Mouse (Mus musculus) neural tube, embryonic 14.5 days (tissue): Measurements from ENCODE around the gene Krtap4-16. TPM values are rescaled to one million over a fixed set of nuclear protein-coding genes. Genes with fewer than 3 reads are reported as not detected.
"Not testable (repeated sequence)": the region's sequence is repeated elsewhere in the genome, so short reads cannot be mapped to it uniquely, and the experiment has no call there.

Source experiments
- ATAC-seq: fragments of 200-750 bp; cut with Nextera tagmentation; 2 replicates; pipeline ENCODE4 v1.8.0; 2017; ENCODE audit warnings: low read depth, mild to moderate bottlenecking, moderate TSS enrichment, moderate library complexity
- H3K27ac ChIP-seq: fragments of 300-500 bp; sonication (generic); 2 replicates; pipeline ENCODE4 v1.5.1; 2014; ENCODE audit warnings: low read depth, mild to moderate bottlenecking, control low read depth, low read length, moderate library complexity, mixed read lengths
- H3K27me3 ChIP-seq: fragments of 300-500 bp; sonication (generic); 2 replicates; pipeline ENCODE4 v1.6.1; 2014; ENCODE audit warnings: low read length; ENCODE audit not compliant: control insufficient read depth, insufficient read depth
- H3K36me3 ChIP-seq: fragments of 300-500 bp; sonication (generic); 2 replicates; pipeline ENCODE4 v1.6.1; 2014; ENCODE audit warnings: low read length, mixed read lengths; ENCODE audit not compliant: control insufficient read depth, insufficient read depth
- H3K4me1 ChIP-seq: fragments of 300-500 bp; sonication (generic); 2 replicates; pipeline ENCODE4 v1.6.1; 2014; ENCODE audit warnings: low read length; ENCODE audit not compliant: control insufficient read depth, insufficient read depth
- H3K4me2 ChIP-seq: fragments of 300-500 bp; sonication (generic); 2 replicates; pipeline ENCODE4 v1.6.1; 2014; ENCODE audit warnings: mild to moderate bottlenecking, low read depth, low read length, control low read depth
- H3K4me3 ChIP-seq: fragments of 300-500 bp; sonication (generic); 2 replicates; pipeline ENCODE4 v1.5.1; 2014; ENCODE audit warnings: low read depth, low read length, control low read depth, mixed read lengths
- H3K9ac ChIP-seq: fragments of 300-500 bp; sonication (generic); replicated peaks from 2 replicates; pipeline ENCODE4 v1.6.1; 2014; ENCODE audit warnings: low read depth, mild to moderate bottlenecking, control low read depth, low read length, mixed read lengths
- H3K9me3 ChIP-seq: fragments of 300-500 bp; sonication (generic); 2 replicates; pipeline ENCODE4 v1.6.1; 2016; ENCODE audit warnings: low read length; ENCODE audit not compliant: control insufficient read depth
- WGBS: fragments of 180-500 bp; shearing (Covaris S2); extraction: QIAGEN DNeasy Blood & Tissue Kit; methylation state at CpG from one replicate; pipeline ENCODE4 v1.1.7; 2014; 5-methylcytosine and 5-hydroxymethylcytosine counted together
- polyA plus RNA-seq: library from polyadenylated mRNA; unstranded; fragments of >200 nt; fragmentation: Nextera tagmentation; extraction: Ambion mirVana; gene quantifications from 2 replicates; pipeline ENCODE4 v1.2.1, GENCODE M21; 2014

Gene Krtap4-16
- polyA plus RNA-seq, 1 experiment from 2014 or later, result not detected

- Histone ChIP-seq H3K27ac (no peak within 1 kb of the TSS), H3K9ac (no peak within 1 kb of the TSS), H3K4me2 (no peak within 1 kb of the TSS), H3K4me1 (no peaks in the 10 kb centered on the region), H3K36me3 (no peaks in the 10 kb centered on the region), H3K9me3 (no peaks in the 10 kb centered on the region), H3K27me3 (no peaks in the 10 kb centered on the region), H3K4me3 (no peak within 1 kb of the TSS)
- 81% methylated on average over 1 of the region's 1 CpGs for WGBS
- ATAC-seq, result no peak
Observed at GRCm38 (mm10) chr11:99837966-99838365, 13.4 kb downstream of the Krtap4-16 start, which contains the start of gene 2300003K06Rik. 2300003K06Rik (minus strand) TSS chr11:99838066.

- H3K9ac ChIP-seq, H3K27ac ChIP-seq, H3K4me2 ChIP-seq, H3K4me3 ChIP-seq, H3K36me3 ChIP-seq, H3K9me3 ChIP-seq, H3K4me1 ChIP-seq, H3K27me3 ChIP-seq, ATAC-seq: not testable (repeated sequence)
- WGBS, result 89% methylated on average over 2 of the region's 2 CpGs
Observed at GRCm38 (mm10) chr11:99815566-99815965, 35.8 kb downstream of the Krtap4-16 start, which contains the start of gene Gm11564. Gm11564 (minus strand) TSS chr11:99815666.

- not testable (repeated sequence) for H3K36me3 ChIP-seq, H3K9ac ChIP-seq, ATAC-seq, H3K4me3 ChIP-seq, H3K27me3 ChIP-seq, H3K4me2 ChIP-seq, H3K4me1 ChIP-seq, H3K9me3 ChIP-seq, H3K27ac ChIP-seq
Observed at GRCm38 (mm10) chr11:99809792-99810191, 41.6 kb downstream of the Krtap4-16 start, which contains the start of gene Krtap4-13. Krtap4-13 (minus strand) TSS chr11:99809892.

- not testable (repeated sequence) for H3K9me3 ChIP-seq, H3K27me3 ChIP-seq, H3K4me2 ChIP-seq, ATAC-seq, H3K4me3 ChIP-seq, H3K27ac ChIP-seq, H3K9ac ChIP-seq, H3K4me1 ChIP-seq, H3K36me3 ChIP-seq
- WGBS, result no CpG with 5 or more reads among the region's 1 CpGs
Observed at GRCm38 (mm10) chr11:99804346-99804745, 47.1 kb downstream of the Krtap4-16 start, which contains the start of gene Gm11554. Gm11554 (minus strand) TSS chr11:99804446.

Other genes starting within 250 kb of the Krtap4-16 start
- not detected in 2 replicates for gene Gm11938, start 248.3 kb downstream of the Krtap4-16 start, polyA plus RNA-seq
- not detected in 2 replicates for gene Gm11937, start 241.4 kb downstream of the Krtap4-16 start, polyA plus RNA-seq
- not detected in 2 replicates for gene Krtap2-4, start 236.8 kb downstream of the Krtap4-16 start, polyA plus RNA-seq
- not detected in 2 replicates for gene Gm11562, start 231.2 kb downstream of the Krtap4-16 start, polyA plus RNA-seq
- gene Krtap4-1, start 223.4 kb downstream of the Krtap4-16 start, polyA plus RNA-seq, result not detected in 2 replicates
- not detected in 2 replicates for gene Krtap4-2, start 216.5 kb downstream of the Krtap4-16 start, polyA plus RNA-seq
- gene Krtap4-7, start 207.5 kb downstream of the Krtap4-16 start, polyA plus RNA-seq, result not detected in 2 replicates
- not detected in 2 replicates for gene Gm11555, start 201.4 kb downstream of the Krtap4-16 start, polyA plus RNA-seq
- gene Gm11563, start 192.6 kb downstream of the Krtap4-16 start, polyA plus RNA-seq, result not detected in 2 replicates
- gene Krtap4-6, start 185.6 kb downstream of the Krtap4-16 start, polyA plus RNA-seq, result not detected in 2 replicates
- not detected in 2 replicates for gene Gm14190, start 160.9 kb downstream of the Krtap4-16 start, polyA plus RNA-seq
- gene Gm14180, start 117.3 kb downstream of the Krtap4-16 start, polyA plus RNA-seq, result not detected in 2 replicates
- gene Gm11595, start 78.7 kb downstream of the Krtap4-16 start, polyA plus RNA-seq, result not detected in 2 replicates
- gene Krtap4-8, start 70.9 kb downstream of the Krtap4-16 start, polyA plus RNA-seq, result not detected in 2 replicates
- gene Krtap4-9, start 66.4 kb downstream of the Krtap4-16 start, polyA plus RNA-seq, result not detected in 2 replicates
- gene Gm11596, start 58.1 kb downstream of the Krtap4-16 start, polyA plus RNA-seq, result not detected in 2 replicates
- not detected in 2 replicates for gene Gm11569, start 52.7 kb downstream of the Krtap4-16 start, polyA plus RNA-seq
- gene Gm11554, start 47.2 kb downstream of the Krtap4-16 start, polyA plus RNA-seq, result not detected in 2 replicates
- gene Krtap4-13, start 41.7 kb downstream of the Krtap4-16 start, polyA plus RNA-seq, result not detected in 2 replicates
- gene Gm11564, start 35.9 kb downstream of the Krtap4-16 start, polyA plus RNA-seq, result not detected in 2 replicates
- not detected in 2 replicates for gene 2300003K06Rik, start 13.5 kb downstream of the Krtap4-16 start, polyA plus RNA-seq
- gene Gm11568, start 6.3 kb upstream of the Krtap4-16 start, polyA plus RNA-seq, result not detected in 2 replicates
- not detected in 2 replicates for gene Gm11559, start 12.9 kb upstream of the Krtap4-16 start, polyA plus RNA-seq
- gene Krtap9-1, start 21.8 kb upstream of the Krtap4-16 start, polyA plus RNA-seq, result not detected in 2 replicates
- not detected in 2 replicates for gene Gm11567, start 27.6 kb upstream of the Krtap4-16 start, polyA plus RNA-seq
- gene Krtap31-1, start 56.3 kb upstream of the Krtap4-16 start, polyA plus RNA-seq, result not detected in 2 replicates
- not detected in 2 replicates for gene Gm11565, start 63.1 kb upstream of the Krtap4-16 start, polyA plus RNA-seq
- gene Krtap31-2, start 84.7 kb upstream of the Krtap4-16 start, polyA plus RNA-seq, result not detected in 2 replicates
- gene Krtap9-5, start 96.9 kb upstream of the Krtap4-16 start, polyA plus RNA-seq, result not detected in 2 replicates
- gene Krtap29-1, start 127.4 kb upstream of the Krtap4-16 start, polyA plus RNA-seq, result not detected in 2 replicates
- gene Krtap16-1, start 135.0 kb upstream of the Krtap4-16 start, polyA plus RNA-seq, result 0.24 TPM in 1 of 2 replicates, not detected in the other
- gene Krtap17-1, start 142.4 kb upstream of the Krtap4-16 start, polyA plus RNA-seq, result 0.56 and 0.86 TPM in 2 replicates
- not detected in 2 replicates for gene Krt33a, start 164.6 kb upstream of the Krtap4-16 start, polyA plus RNA-seq
- not detected in 2 replicates for gene Krt33b, start 178.3 kb upstream of the Krtap4-16 start, polyA plus RNA-seq
- gene Krt34, start 189.9 kb upstream of the Krtap4-16 start, polyA plus RNA-seq, result not detected in 2 replicates
- not detected in 2 replicates for gene Krt31, start 198.9 kb upstream of the Krtap4-16 start, polyA plus RNA-seq
- gene Krt32, start 236.6 kb upstream of the Krtap4-16 start, polyA plus RNA-seq, result not detected in 2 replicates
- gene Krt35, start 244.6 kb upstream of the Krtap4-16 start, polyA plus RNA-seq, result not detected in 2 replicates